Mouse (Mus musculus): ENCODE results near the gene Fmo5. TPM values are rescaled to one million over a fixed set of nuclear protein-coding genes. Genes with fewer than 3 reads are reported as not detected.

Gene Fmo5
- 6.1 and 6.5 TPM in 2 replicates for polyA plus RNA-seq (2015; fragmentation: Nextera tagmentation; extraction: Ambion mirVana)

- DNase-seq (ENCODE audit: low spot score) (peak; percentile 86), ATAC-seq (peak; percentile 99)
- WGBS: 1% methylated on average over 18 of the region's 18 CpGs
- Histone ChIP-seq H3K27me3 (replicated peaks; ENCODE audit: insufficient read depth, low read length) (no peaks in the 10 kb centered on the region), H3K9ac (replicated peaks; ENCODE audit: low read depth) (peak within 1 kb of the TSS; percentile 48), H3K4me3 (ENCODE audit: low read depth, low read length) (peak within 1 kb of the TSS; percentile 43), H3K4me2 (replicated peaks; ENCODE audit: low read depth, low read length) (peak within 1 kb of the TSS; percentile 53), H3K36me3 (ENCODE audit: insufficient read depth, low read length) (no peaks in the 10 kb centered on the region), H3K4me1 (ENCODE audit: insufficient read depth, low read depth, low read length) (peaks cover 7% of the 10 kb centered on the region; the same call in 1 of the 2 replicates), H3K27ac (ENCODE audit: low read length) (peak within 1 kb of the TSS; percentile 60), H3K9me3 (ENCODE audit: low read length) (no peaks in the 10 kb centered on the region)
- TF ChIP-seq EP300 (IDR thresholded peaks at IDR 0.05) (0 out of 2 replicates have a peak, but pooled peaks have one; percentile 30), CTCF (IDR thresholded peaks at IDR 0.05) (no peak)
Observed at GRCm38 (mm10) chr3:97628391-97629001, at the start of gene Fmo5. Gene Fmo5 (plus strand): TSS chr3:97628804.

DNA sequence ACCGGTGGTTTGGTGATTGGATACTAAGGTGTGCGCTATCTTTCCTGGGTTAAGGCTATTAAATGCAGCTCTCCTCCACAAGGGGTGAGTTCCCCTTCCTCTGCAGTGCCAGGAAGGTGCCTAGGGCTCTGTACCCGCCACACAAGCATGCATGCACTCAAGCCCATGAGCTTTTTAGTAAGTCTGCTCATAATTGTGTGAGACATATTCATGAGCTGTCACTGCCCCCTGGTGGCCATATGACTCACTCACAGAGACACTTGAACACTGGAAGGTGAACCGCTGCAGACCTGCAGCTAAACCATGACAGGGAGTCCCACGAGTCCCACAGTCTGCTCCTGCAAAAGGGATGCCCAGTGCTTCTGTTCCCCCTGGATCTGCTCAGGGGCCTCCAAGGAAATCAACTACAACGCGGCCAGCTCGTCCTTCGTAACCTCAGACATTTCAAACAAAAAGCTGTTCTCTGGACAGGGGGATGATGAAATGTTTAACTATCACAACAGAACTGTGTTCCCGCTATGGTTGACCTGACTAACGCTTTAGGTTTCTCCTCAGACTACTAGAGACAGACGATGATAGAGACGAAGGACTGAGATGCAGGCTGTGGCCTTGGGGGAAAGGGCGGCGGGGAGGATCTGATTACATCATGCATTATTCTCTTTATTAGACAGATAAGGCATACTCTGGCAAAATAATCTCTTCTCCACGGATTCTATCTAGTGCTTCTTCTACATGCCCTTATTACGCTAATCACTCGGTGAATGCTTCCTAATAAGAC lies 43.0 kb upstream of the Fmo5 start:
- 0 out of 2 replicates have a peak, but pooled peaks cover 10% of the 10 kb centered on the region for H3K36me3 ChIP-seq (ENCODE audit: insufficient read depth, low read length)

DNA sequence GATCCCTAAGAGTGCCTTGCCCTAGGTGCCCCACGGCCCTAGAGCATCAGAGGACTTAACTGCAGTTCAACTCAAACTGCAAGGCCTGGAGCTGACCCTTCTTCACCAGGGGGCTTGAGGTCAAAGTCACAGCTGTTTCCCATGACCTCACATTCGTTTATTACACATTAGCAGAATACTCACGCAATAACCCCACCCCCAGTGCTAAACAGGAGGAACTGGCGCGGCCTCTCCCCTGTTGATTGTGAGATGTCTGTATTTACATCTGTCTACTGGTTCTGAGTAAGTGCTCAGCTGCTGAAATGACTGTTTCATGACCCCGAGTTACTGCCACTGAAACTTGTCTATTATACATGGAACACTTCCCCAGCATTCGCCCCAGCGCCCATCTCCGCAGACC lies 40.9 kb upstream of the Fmo5 start:
- 63% methylated on average over 9 of the region's 9 CpGs for WGBS
- no peaks in the 10 kb centered on the region for H3K27me3 ChIP-seq (replicated peaks; ENCODE audit: insufficient read depth, low read length)
- H3K9ac ChIP-seq (replicated peaks; ENCODE audit: low read depth): no peak overlapping the region
- TF ChIP-seq EP300 (IDR thresholded peaks at IDR 0.05) (no peak), CTCF (IDR thresholded peaks at IDR 0.05) (no peak)
- no peak overlapping the region for H3K4me2 ChIP-seq (replicated peaks; ENCODE audit: low read depth, low read length)
- H3K36me3 ChIP-seq (ENCODE audit: insufficient read depth, low read length): 0 out of 2 replicates have a peak, but pooled peaks cover 7% of the 10 kb centered on the region
- ATAC-seq: peak; percentile 11; the same call in 1 of the 2 replicates
- no peaks in the 10 kb centered on the region for H3K9me3 ChIP-seq (ENCODE audit: low read length)
- H3K4me1 ChIP-seq (ENCODE audit: insufficient read depth, low read depth, low read length): no peaks in the 10 kb centered on the region
- H3K4me3 ChIP-seq (ENCODE audit: low read depth, low read length): no peak overlapping the region
- no peak for DNase-seq (ENCODE audit: low spot score)
- no peak overlapping the region for H3K27ac ChIP-seq (ENCODE audit: low read length)

More for the DNA sequence above, 43.0 kb upstream of the Fmo5 start:
- no peak overlapping the region for H3K4me3 ChIP-seq (ENCODE audit: low read depth, low read length)
- H3K4me2 ChIP-seq (replicated peaks; ENCODE audit: low read depth, low read length): no peak overlapping the region
- TF ChIP-seq CTCF (IDR thresholded peaks at IDR 0.05): peak; percentile 92
- TF ChIP-seq EP300 (IDR thresholded peaks at IDR 0.05): no peak
- H3K27me3 ChIP-seq (replicated peaks; ENCODE audit: insufficient read depth, low read length): no peaks in the 10 kb centered on the region
- 52% methylated on average over 18 of the region's 18 CpGs for WGBS
- ATAC-seq (peak; percentile 78), DNase-seq (ENCODE audit: low spot score) (peak; percentile 90)
- H3K9me3 ChIP-seq (ENCODE audit: low read length): no peaks in the 10 kb centered on the region
- no peak overlapping the region for H3K9ac ChIP-seq (replicated peaks; ENCODE audit: low read depth)
- H3K27ac ChIP-seq (ENCODE audit: low read length): no peak overlapping the region
- H3K4me1 ChIP-seq (ENCODE audit: insufficient read depth, low read depth, low read length): no peaks in the 10 kb centered on the region

DNA sequence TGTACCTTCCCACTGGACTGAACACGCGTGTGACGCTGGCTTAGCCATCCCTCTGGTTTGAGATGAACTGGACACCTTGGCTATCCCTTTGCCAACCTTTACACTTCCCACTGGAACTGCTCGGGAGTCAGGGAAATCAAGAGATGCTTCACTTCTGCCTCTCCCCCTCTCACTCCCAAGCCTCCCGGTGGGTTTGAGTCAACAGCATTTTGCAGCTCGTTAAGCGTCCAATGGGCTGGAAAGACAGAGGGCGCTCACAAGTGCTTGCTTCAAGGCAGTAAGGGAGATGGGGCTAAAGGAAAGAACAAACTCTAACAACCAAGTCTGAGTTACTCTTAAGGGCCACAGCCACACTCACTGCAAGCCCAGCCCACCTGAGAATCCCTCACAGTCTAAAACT lies 37.9 kb upstream of the Fmo5 start:
- TF ChIP-seq CTCF (IDR thresholded peaks at IDR 0.05) (no peak), EP300 (IDR thresholded peaks at IDR 0.05) (no peak)
- Histone ChIP-seq H3K4me3 (ENCODE audit: low read depth, low read length) (no peak overlapping the region), H3K9me3 (ENCODE audit: low read length) (no peaks in the 10 kb centered on the region), H3K4me2 (replicated peaks; ENCODE audit: low read depth, low read length) (no peak overlapping the region), H3K9ac (replicated peaks; ENCODE audit: low read depth) (no peak overlapping the region), H3K36me3 (ENCODE audit: insufficient read depth, low read length) (0 out of 2 replicates have a peak, but pooled peaks cover 7% of the 10 kb centered on the region), H3K27me3 (replicated peaks; ENCODE audit: insufficient read depth, low read length) (no peaks in the 10 kb centered on the region), H3K27ac (ENCODE audit: low read length) (no peak overlapping the region), H3K4me1 (ENCODE audit: insufficient read depth, low read depth, low read length) (no peaks in the 10 kb centered on the region)
- 59% methylated on average over 8 of the region's 8 CpGs for WGBS
- DNase-seq (ENCODE audit: low spot score): no peak
- ATAC-seq: no peak

DNA sequence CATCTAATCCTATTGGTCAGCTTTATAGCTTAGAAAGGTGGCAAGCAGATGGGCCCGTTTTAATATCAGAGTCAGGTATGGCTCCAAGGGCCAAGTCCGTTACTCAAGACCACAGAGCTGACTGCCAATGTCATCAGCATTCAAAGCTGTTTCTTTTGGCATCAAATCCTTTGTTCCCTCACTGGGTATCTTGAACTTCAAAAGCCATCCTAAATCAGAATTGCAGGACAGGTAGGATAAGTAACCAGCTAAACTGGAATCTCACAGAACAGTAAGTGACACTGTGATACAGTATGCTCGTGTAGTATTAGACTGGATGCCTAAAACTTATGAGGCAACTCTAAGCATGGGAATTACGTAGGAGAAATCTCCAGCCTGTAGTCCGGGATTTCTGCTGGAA lies 35.5 kb upstream of the Fmo5 start:
- H3K4me2 ChIP-seq (replicated peaks; ENCODE audit: low read depth, low read length): no peak overlapping the region
- no peak overlapping the region for H3K9ac ChIP-seq (replicated peaks; ENCODE audit: low read depth)
- H3K9me3 ChIP-seq (ENCODE audit: low read length): no peaks in the 10 kb centered on the region
- no peaks in the 10 kb centered on the region for H3K27me3 ChIP-seq (replicated peaks; ENCODE audit: insufficient read depth, low read length)
- 0 out of 2 replicates have a peak, but pooled peaks cover 7% of the 10 kb centered on the region for H3K36me3 ChIP-seq (ENCODE audit: insufficient read depth, low read length)
- WGBS: 91% methylated on average over 5 of the region's 5 CpGs
- no peaks in the 10 kb centered on the region for H3K4me1 ChIP-seq (ENCODE audit: insufficient read depth, low read depth, low read length)
- DNase-seq (ENCODE audit: low spot score) (no peak), ATAC-seq (no peak)
- no peak overlapping the region for H3K27ac ChIP-seq (ENCODE audit: low read length)
- no peak for TF ChIP-seq CTCF (IDR thresholded peaks at IDR 0.05)
- TF ChIP-seq EP300 (IDR thresholded peaks at IDR 0.05): no peak
- H3K4me3 ChIP-seq (ENCODE audit: low read depth, low read length): no peak overlapping the region

DNA sequence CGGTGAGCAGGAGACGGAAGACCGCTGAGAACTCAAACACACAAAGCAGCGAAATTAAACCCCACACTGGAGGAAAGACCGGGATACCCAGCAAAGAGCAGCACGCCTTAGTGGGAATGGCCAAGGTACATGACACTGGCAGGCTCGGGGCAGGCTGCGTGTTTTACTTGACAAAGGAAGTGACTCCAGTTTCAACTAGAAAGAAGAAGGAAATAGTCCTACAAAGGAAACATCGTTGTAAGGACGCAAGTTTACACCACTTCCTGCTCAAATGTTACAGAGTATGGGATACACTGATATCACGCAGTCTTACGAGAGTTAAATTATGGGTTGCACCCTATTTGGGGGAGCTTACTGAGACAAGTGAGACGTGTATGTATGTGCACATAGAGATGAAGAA lies 34.5 kb upstream of the Fmo5 start:
- Histone ChIP-seq H3K4me2 (replicated peaks; ENCODE audit: low read depth, low read length) (no peak overlapping the region), H3K9me3 (ENCODE audit: low read length) (no peaks in the 10 kb centered on the region), H3K4me3 (ENCODE audit: low read depth, low read length) (no peak overlapping the region), H3K36me3 (ENCODE audit: insufficient read depth, low read length) (0 out of 2 replicates have a peak, but pooled peaks cover 7% of the 10 kb centered on the region), H3K4me1 (ENCODE audit: insufficient read depth, low read depth, low read length) (no peaks in the 10 kb centered on the region), H3K27me3 (replicated peaks; ENCODE audit: insufficient read depth, low read length) (no peaks in the 10 kb centered on the region), H3K27ac (ENCODE audit: low read length) (no peak overlapping the region), H3K9ac (replicated peaks; ENCODE audit: low read depth) (no peak overlapping the region)
- TF ChIP-seq EP300 (IDR thresholded peaks at IDR 0.05) (no peak), CTCF (IDR thresholded peaks at IDR 0.05) (no peak)
- ATAC-seq (no peak), DNase-seq (ENCODE audit: low spot score) (no peak)
- 58% methylated on average over 13 of the region's 13 CpGs for WGBS

Measured in lung, postnatal 0 days (tissue).